Mouse (Mus musculus) neural tube, embryonic 11.5 days (tissue): ENCODE measurements at regions not wholly inside any gene's neighbourhood (a gene's known extent, or its start where the extent isn't known, plus 50 kb on each side); places are given as distances from the start of the nearest gene placed in this dataset.

Experiments used
- ATAC-seq: fragments of 200-750 bp; cut with Nextera tagmentation; 2 replicates; pipeline ENCODE4 v1.8.0; 2017; ENCODE audit warnings: moderate number of reproducible peaks, mild to moderate bottlenecking, moderate TSS enrichment, moderate library complexity; ENCODE audit not compliant: insufficient read depth, low FRiP score, low TSS enrichment
- DNase-seq: peaks from one replicate; pipeline ENCODE4 v3.0.0-alpha.2; 2015; ENCODE audit warnings: low spot score
- H3K27ac ChIP-seq: fragments of 300-500 bp; sonication (generic); 2 replicates; pipeline ENCODE4 v1.5.1; 2014; ENCODE audit warnings: low read depth, mild to moderate bottlenecking, low read length
- H3K27me3 ChIP-seq: fragments of 300-500 bp; sonication (generic); 2 replicates; pipeline ENCODE4 v1.6.1; 2014; ENCODE audit warnings: mild to moderate bottlenecking, low read length, mixed read lengths; ENCODE audit not compliant: control insufficient read depth, insufficient read depth
- H3K36me3 ChIP-seq: fragments of 300-500 bp; sonication (generic); 2 replicates; pipeline ENCODE4 v1.6.1; 2014; ENCODE audit warnings: mild to moderate bottlenecking, low read length, moderate library complexity, mixed read lengths; ENCODE audit not compliant: control insufficient read depth, insufficient read depth
- H3K4me1 ChIP-seq: fragments of 300-500 bp; sonication (generic); 2 replicates; pipeline ENCODE4 v1.6.1; 2014; ENCODE audit warnings: low read length, mixed read lengths; ENCODE audit not compliant: control insufficient read depth, insufficient read depth
- H3K4me2 ChIP-seq: fragments of 300-500 bp; sonication (generic); 2 replicates; pipeline ENCODE4 v1.6.1; 2014; ENCODE audit warnings: low read depth, mild to moderate bottlenecking, moderate library complexity
- H3K4me3 ChIP-seq: fragments of 300-500 bp; sonication (generic); 2 replicates; pipeline ENCODE4 v1.5.1; 2014; ENCODE audit warnings: low read depth, low read length
- H3K9ac ChIP-seq: fragments of 300-500 bp; sonication (generic); 2 replicates; pipeline ENCODE4 v1.6.1; 2014; ENCODE audit warnings: mild to moderate bottlenecking, low read length
- H3K9me3 ChIP-seq: fragments of 300-500 bp; sonication (generic); 2 replicates; pipeline ENCODE4 v1.6.1; 2016; ENCODE audit warnings: low read length; ENCODE audit not compliant: control insufficient read depth
- WGBS: fragments of 180-500 bp; shearing (Covaris S2); extraction: QIAGEN DNeasy Blood & Tissue Kit; methylation state at CpG from one replicate; pipeline ENCODE4 v1.1.7; 2014; 5-methylcytosine and 5-hydroxymethylcytosine counted together

- DNase-seq (no peak), ATAC-seq (no peak)
- no peak overlapping the region for H3K4me3 ChIP-seq
- H3K4me2 ChIP-seq = no peak overlapping the region
- no peaks in the 10 kb centered on the region for H3K27me3 ChIP-seq
- H3K9me3 ChIP-seq = no peaks in the 10 kb centered on the region
- WGBS = 95% methylated on average over 1 of the region's 1 CpGs
- no peak overlapping the region for H3K9ac ChIP-seq
- no peaks in the 10 kb centered on the region for H3K36me3 ChIP-seq
- no peak overlapping the region for H3K27ac ChIP-seq
- no peaks in the 10 kb centered on the region for H3K4me1 ChIP-seq
Observed at GRCm38 (mm10) chr8:59499618-59500017, 587.2 kb upstream of the Galntl6 start.

DNA sequence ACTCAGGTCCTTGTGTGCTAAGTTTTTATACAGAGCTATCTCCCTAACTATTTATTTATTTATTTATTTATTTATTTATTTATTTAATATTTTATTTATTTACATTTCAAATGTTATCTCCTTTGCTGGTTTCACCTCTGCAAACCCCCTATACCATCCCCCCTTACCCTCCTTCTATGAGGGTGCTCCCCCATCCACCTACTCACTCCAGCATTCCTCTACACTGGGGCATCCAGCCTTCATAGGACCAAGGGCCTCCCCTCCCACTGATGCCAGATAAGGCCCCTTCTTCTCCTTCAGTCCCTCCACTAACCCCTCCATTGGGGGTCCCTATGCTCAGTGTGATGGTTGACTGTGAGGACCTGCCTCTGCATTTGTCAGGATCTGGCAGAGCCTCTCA lies 579.0 kb upstream of the Galntl6 start:
- Histone ChIP-seq H3K4me2 (no peak overlapping the region), H3K27ac (no peak overlapping the region), H3K36me3 (no peaks in the 10 kb centered on the region), H3K4me3 (no peak overlapping the region), H3K4me1 (no peaks in the 10 kb centered on the region), H3K27me3 (no peaks in the 10 kb centered on the region), H3K9ac (no peak overlapping the region), H3K9me3 (no peaks in the 10 kb centered on the region)
- ATAC-seq (no peak), DNase-seq (no peak)

- ATAC-seq = no peak
- no peak overlapping the region for H3K4me3 ChIP-seq
- WGBS = 13% methylated on average over 3 of the region's 3 CpGs
Observed at GRCm38 (mm10) chr8:59478257-59478656, 565.8 kb upstream of the Galntl6 start.

DNA sequence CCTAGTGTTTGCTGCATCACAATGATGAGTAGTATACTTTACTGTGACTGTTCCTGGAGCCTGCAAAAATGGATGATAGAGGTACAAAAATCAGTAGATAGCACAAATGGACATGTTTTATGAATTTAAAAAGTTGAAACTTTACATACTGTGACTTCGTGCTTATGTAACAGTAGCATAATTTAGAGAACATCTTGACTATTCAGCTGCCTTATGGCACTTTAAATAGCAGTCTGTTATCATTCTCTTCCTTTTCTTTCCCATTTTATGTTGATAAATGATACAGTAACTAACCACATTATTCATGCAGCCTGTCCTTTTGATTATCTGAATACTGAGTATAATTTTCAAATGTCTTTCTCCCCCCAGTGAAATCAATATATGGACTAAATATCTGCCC lies 561.8 kb upstream of the Galntl6 start:
- H3K4me2 ChIP-seq = no peak overlapping the region
- H3K4me3 ChIP-seq = no peak overlapping the region
- no peak overlapping the region for H3K27ac ChIP-seq
- no peaks in the 10 kb centered on the region for H3K36me3 ChIP-seq
- H3K4me1 ChIP-seq = no peaks in the 10 kb centered on the region
- no peaks in the 10 kb centered on the region for H3K9me3 ChIP-seq
- no peak overlapping the region for H3K9ac ChIP-seq
- no peaks in the 10 kb centered on the region for H3K27me3 ChIP-seq
- no peak for DNase-seq
- 88% methylated on average over 1 of the region's 1 CpGs for WGBS
- no peak for ATAC-seq

More at GRCm38 (mm10) chr8:59478257-59478656, 565.8 kb upstream of the Galntl6 start:
- DNase-seq = no peak
- H3K4me2 ChIP-seq = no peak overlapping the region
- H3K27me3 ChIP-seq = no peaks in the 10 kb centered on the region
- H3K27ac ChIP-seq = no peak overlapping the region
- H3K9me3 ChIP-seq = no peaks in the 10 kb centered on the region
- H3K9ac ChIP-seq = no peak overlapping the region
- H3K4me1 ChIP-seq = no peaks in the 10 kb centered on the region
- no peaks in the 10 kb centered on the region for H3K36me3 ChIP-seq

DNA sequence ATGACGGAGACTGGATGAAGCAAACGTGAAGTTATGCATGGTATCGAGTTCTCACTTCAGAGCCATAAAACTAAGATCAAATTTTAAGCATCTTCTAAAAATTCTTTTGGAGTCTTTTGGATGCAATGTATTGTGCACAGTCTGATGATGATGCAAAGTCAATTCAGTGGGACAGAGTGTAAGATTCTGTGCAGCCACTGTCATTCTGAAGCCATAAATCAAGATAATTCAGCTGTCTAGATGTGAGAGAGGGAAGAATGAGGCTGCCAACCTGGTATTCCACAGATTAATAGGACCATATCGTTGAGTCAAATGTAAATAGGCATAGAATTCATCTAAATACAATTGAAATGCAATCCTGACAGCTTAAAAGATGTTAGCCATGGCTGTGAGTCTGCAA lies 536.2 kb upstream of the Galntl6 start:
- H3K36me3 ChIP-seq = no peaks in the 10 kb centered on the region
- no peak overlapping the region for H3K4me3 ChIP-seq
- no peaks in the 10 kb centered on the region for H3K27me3 ChIP-seq
- H3K4me1 ChIP-seq = no peaks in the 10 kb centered on the region
- no peak overlapping the region for H3K9ac ChIP-seq
- no peak overlapping the region for H3K27ac ChIP-seq
- ATAC-seq = 0 out of 2 replicates have a peak, but pooled peaks have one; percentile 58
- no peaks in the 10 kb centered on the region for H3K9me3 ChIP-seq
- 68% methylated on average over 4 of the region's 4 CpGs for WGBS
- no peak overlapping the region for H3K4me2 ChIP-seq
- no peak for DNase-seq

DNA sequence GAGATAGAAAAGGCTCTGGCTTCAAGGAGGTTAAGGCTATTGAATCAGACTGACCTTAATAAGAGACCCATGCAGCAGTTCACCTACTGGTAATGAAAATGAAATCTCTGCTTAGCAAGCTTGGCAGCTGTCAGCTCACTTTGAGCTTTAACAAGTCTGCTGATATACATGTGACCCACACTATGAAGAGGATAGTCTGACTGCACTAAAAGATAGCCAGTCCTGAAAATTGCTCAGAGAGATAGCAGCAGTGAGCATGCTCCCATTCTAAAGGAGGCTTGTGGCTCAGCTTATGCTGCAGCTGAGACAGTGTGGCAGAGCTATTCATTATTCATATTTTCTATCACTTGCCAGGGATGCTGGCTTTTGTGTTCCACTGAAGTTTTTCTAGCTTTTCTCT lies 491.2 kb upstream of the Galntl6 start:
- Histone ChIP-seq H3K27me3 (no peaks in the 10 kb centered on the region), H3K4me2 (no peak overlapping the region), H3K4me3 (no peak overlapping the region), H3K9me3 (no peaks in the 10 kb centered on the region), H3K36me3 (no peaks in the 10 kb centered on the region), H3K27ac (no peak overlapping the region), H3K9ac (no peak overlapping the region), H3K4me1 (no peaks in the 10 kb centered on the region)
- no peak for DNase-seq
- no peak for ATAC-seq

- Histone ChIP-seq H3K4me2 (no peak overlapping the region), H3K4me3 (no peak overlapping the region), H3K36me3 (no peaks in the 10 kb centered on the region), H3K9ac (no peak overlapping the region), H3K27me3 (no peaks in the 10 kb centered on the region), H3K4me1 (no peaks in the 10 kb centered on the region), H3K9me3 (no peaks in the 10 kb centered on the region), H3K27ac (no peak overlapping the region)
- ATAC-seq (no peak), DNase-seq (no peak)
- WGBS = 70% methylated on average over 1 of the region's 1 CpGs
Observed at GRCm38 (mm10) chr8:59389706-59390105, 477.3 kb upstream of the Galntl6 start.

DNA sequence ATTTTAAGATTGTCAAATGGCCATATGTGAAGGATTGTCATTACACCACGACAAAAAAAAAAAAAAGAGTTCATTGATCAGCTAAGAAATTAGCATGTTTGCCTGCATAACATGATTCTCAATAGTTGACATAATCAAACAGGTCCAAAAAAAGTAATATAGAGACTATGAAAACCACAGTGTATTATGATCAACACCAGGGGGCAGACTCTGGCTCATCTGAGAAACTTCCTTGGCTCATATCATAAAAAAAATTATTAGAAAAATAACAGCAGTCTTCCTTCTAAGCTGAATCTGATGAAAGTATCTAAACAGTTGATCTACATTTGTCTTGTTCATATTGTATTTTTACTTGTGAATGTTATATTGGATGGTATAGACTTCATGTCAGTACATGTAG lies 472.3 kb upstream of the Galntl6 start:
- Histone ChIP-seq H3K27me3 (no peaks in the 10 kb centered on the region), H3K4me3 (no peak overlapping the region), H3K36me3 (no peaks in the 10 kb centered on the region), H3K9ac (no peak overlapping the region), H3K4me1 (no peaks in the 10 kb centered on the region), H3K27ac (no peak overlapping the region), H3K4me2 (no peak overlapping the region), H3K9me3 (no peaks in the 10 kb centered on the region)
- DNase-seq (no peak), ATAC-seq (no peak)
- WGBS = 67% methylated on average over 1 of the region's 1 CpGs

- H3K9me3 ChIP-seq = no peaks in the 10 kb centered on the region
- no peaks in the 10 kb centered on the region for H3K36me3 ChIP-seq
- H3K27me3 ChIP-seq = no peaks in the 10 kb centered on the region
- no peak overlapping the region for H3K9ac ChIP-seq
- no peak overlapping the region for H3K27ac ChIP-seq
- DNase-seq (no peak), ATAC-seq (no peak)
- H3K4me1 ChIP-seq = no peaks in the 10 kb centered on the region
- WGBS = 78% methylated on average over 3 of the region's 3 CpGs
- H3K4me2 ChIP-seq = no peak overlapping the region
- no peak overlapping the region for H3K4me3 ChIP-seq
Observed at GRCm38 (mm10) chr8:59352983-59353382, 440.5 kb upstream of the Galntl6 start.
